In the genomic region with DNA sequence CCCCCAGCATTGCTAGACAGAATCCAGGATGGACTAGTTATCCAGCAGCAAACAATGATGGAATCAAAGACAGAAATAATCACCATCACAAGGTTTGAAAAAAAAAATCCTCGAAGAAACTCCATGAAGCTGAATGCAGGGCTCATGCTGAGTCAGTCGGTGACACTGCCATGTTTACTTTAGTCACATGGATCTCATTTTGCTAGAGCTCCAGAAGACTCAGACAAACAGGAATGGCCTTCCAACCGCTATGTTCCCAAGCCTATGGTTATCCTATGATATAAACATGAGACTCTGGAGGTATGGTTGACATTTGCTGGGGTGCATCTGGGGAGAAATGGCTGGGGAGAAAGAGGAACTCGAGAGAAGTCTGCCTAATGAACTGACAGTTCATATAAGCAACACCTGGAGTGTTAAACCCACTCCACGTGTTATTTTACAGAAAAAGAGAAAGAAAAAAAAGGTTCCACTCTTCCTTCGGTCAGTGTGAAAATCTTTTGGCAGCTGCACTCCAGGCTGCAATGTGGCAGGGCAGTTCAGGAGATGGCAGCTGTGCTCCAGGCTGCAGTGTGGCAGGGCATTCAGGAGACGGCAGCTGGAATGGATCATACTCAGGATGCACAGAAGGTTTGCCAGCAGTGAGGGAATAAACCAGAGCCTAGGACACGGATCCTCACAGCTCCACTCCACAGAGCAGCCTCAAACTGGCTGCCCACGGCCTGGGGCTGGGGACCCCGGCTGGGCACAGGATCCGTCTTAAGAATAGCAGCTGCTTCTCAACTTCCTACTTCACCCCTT, we compare ENCODE assay signal across 19 mouse cellular contexts. TPM values are rescaled to one million over a fixed set of nuclear protein-coding genes. Genes with fewer than 3 reads are reported as not detected.
DNase-seq lines count a peak whose midpoint lies in the region; ATAC-seq and TF ChIP-seq lines count a peak whose summit lies in the region.
"Had no signal": no experiment of that assay in that cellular context is flagged by ENCODE, and none has a peak within 500 bp of the region (broad histone marks: within the 10 kb centered on the region; RNA-seq: fewer than 3 reads in every experiment).

No protein-coding gene starts in this region.

- no peak overlapping the region for H3K4me2 ChIP-seq in lung, embryonic 15.5 days
- no peak overlapping the region for H3K4me2 ChIP-seq in limb, embryonic 15.5 days
- H3K4me2 ChIP-seq in stomach, embryonic 16.5 days (ENCODE audit: low read depth, low read length): no peak overlapping the region
- H3K4me2 ChIP-seq: forebrain, embryonic 12.5 days; neural tube, embryonic 12.5 days had no signal

- no peaks in the 10 kb centered on the region for H3K27me3 ChIP-seq in lung, embryonic 15.5 days
- no peaks in the 10 kb centered on the region for H3K27me3 ChIP-seq in limb, embryonic 15.5 days
- H3K27me3 ChIP-seq in stomach, embryonic 16.5 days (ENCODE audit: control insufficient read depth, insufficient read depth, low read length): no peaks in the 10 kb centered on the region
- H3K27me3 ChIP-seq: forebrain, embryonic 12.5 days; neural tube, embryonic 12.5 days had no signal

- no peak for DNase-seq in lung, adult 18-20 months
- no peak for DNase-seq in cerebellum, postnatal 10 days
- DNase-seq in gastrocnemius, adult 2 months: no peak
- DNase-seq in retina, postnatal 1 day: no peak
- DNase-seq: adrenal gland, adult 8-10 months; cerebellum, adult 2 months; gastrocnemius, postnatal 14 days; heart, postnatal 36 days; kidney, postnatal 10 days; right cerebral cortex, postnatal 4 days had no signal

- no peaks in the 10 kb centered on the region for H3K9me3 ChIP-seq in lung, embryonic 15.5 days
- no peaks in the 10 kb centered on the region for H3K9me3 ChIP-seq in limb, embryonic 15.5 days
- no peaks in the 10 kb centered on the region for H3K9me3 ChIP-seq in stomach, embryonic 16.5 days (replicated peaks; ENCODE audit: control insufficient read depth, low read length)
- H3K9me3 ChIP-seq: forebrain, embryonic 12.5 days; heart, embryonic 10.5 days; neural tube, embryonic 12.5 days had no signal

- WGBS in lung, embryonic 15.5 days: 29% methylated on average over 11 of the region's 11 CpGs
- 42% methylated on average over 11 of the region's 11 CpGs for WGBS in limb, embryonic 15.5 days
- WGBS in stomach, embryonic 16.5 days: 36% methylated on average over 11 of the region's 11 CpGs

- no peak overlapping the region for H3K9ac ChIP-seq in lung, embryonic 15.5 days
- H3K9ac ChIP-seq in limb, embryonic 15.5 days: no peak overlapping the region
- no peak overlapping the region for H3K9ac ChIP-seq in stomach, embryonic 16.5 days (ENCODE audit: low read length)
- H3K9ac ChIP-seq: forebrain, embryonic 12.5 days; liver, embryonic 14.5 days; neural tube, embryonic 12.5 days had no signal

- peaks cover 24% of the 10 kb centered on the region for H3K4me1 ChIP-seq in lung, embryonic 15.5 days
- H3K4me1 ChIP-seq in embryonic fibroblast, embryonic 13.5 days (ENCODE audit: control insufficient read depth, insufficient read depth, low read length): peaks cover 12% of the 10 kb centered on the region
- H3K4me1 ChIP-seq in limb, embryonic 15.5 days: no peaks in the 10 kb centered on the region; the same call in 1 of the 2 replicates
- peaks cover 8% of the 10 kb centered on the region for H3K4me1 ChIP-seq in stomach, embryonic 16.5 days (ENCODE audit: control insufficient read depth, insufficient read depth, low read length)
- H3K4me1 ChIP-seq: forebrain, embryonic 12.5 days; neural tube, embryonic 12.5 days had no signal

- intact Hi-C loops in gastrocnemius, adult 2 months (cut with DNase I): no loop called here

- no peak overlapping the region for H3K4me3 ChIP-seq in lung, embryonic 15.5 days
- H3K4me3 ChIP-seq in embryonic fibroblast, embryonic 13.5 days (ENCODE audit: insufficient read depth, low read length): no peak overlapping the region
- H3K4me3 ChIP-seq in limb, embryonic 15.5 days: no peak overlapping the region
- no peak overlapping the region for H3K4me3 ChIP-seq in stomach, embryonic 16.5 days (replicated peaks; ENCODE audit: low read length)
- H3K4me3 ChIP-seq in gastrocnemius, adult 2 months: no peak overlapping the region
- H3K4me3 ChIP-seq: forebrain, embryonic 12.5 days; heart, embryonic 10.5 days; neural tube, embryonic 12.5 days had no signal

- TF ChIP-seq CTCF in embryonic fibroblast, embryonic 13.5 days (IDR thresholded peaks at IDR 0.05; ENCODE audit: borderline replicate concordance, insufficient read depth, low read length): no peak; the same call in 1 of the 2 replicates
- no peak for TF ChIP-seq CTCF in gastrocnemius, adult 2 months (IDR thresholded peaks at IDR 0.05)

- H3K36me3 ChIP-seq in lung, embryonic 15.5 days: no peaks in the 10 kb centered on the region
- peaks cover 21% of the 10 kb centered on the region for H3K36me3 ChIP-seq in limb, embryonic 15.5 days
- no peaks in the 10 kb centered on the region for H3K36me3 ChIP-seq in stomach, embryonic 16.5 days (ENCODE audit: control insufficient read depth, insufficient read depth, low read length)

- ATAC-seq in lung, embryonic 15.5 days (ENCODE audit: borderline replicate concordance, extremely low read depth, low FRiP score, low TSS enrichment): peak; percentile 62; the same call in 1 of the 2 replicates
- no peak; the same call in 1 of the 2 replicates for ATAC-seq in limb, embryonic 15.5 days (ENCODE audit: insufficient number of reproducible peaks, low FRiP score, low TSS enrichment, low read depth)
- ATAC-seq in stomach, embryonic 16.5 days (ENCODE audit: insufficient read depth, low FRiP score): peak; percentile 53; the same call in 1 of the 2 replicates
- ATAC-seq: hindbrain, postnatal 0 days had no signal

- H3K27ac ChIP-seq in lung, embryonic 15.5 days: peak overlapping the region; percentile 7
- H3K27ac ChIP-seq in embryonic fibroblast, embryonic 13.5 days (ENCODE audit: insufficient read depth, low read length): peak overlapping the region; percentile 55; the same call in 1 of the 2 replicates
- H3K27ac ChIP-seq in limb, embryonic 15.5 days: 0 out of 2 replicates have a peak overlapping the region, but pooled peaks have one; percentile 48
- peak overlapping the region; percentile 62 for H3K27ac ChIP-seq in stomach, embryonic 16.5 days (ENCODE audit: low read length)
- no peak overlapping the region for H3K27ac ChIP-seq in gastrocnemius, adult 2 months
- H3K27ac ChIP-seq: forebrain, embryonic 12.5 days; heart, embryonic 10.5 days; hindbrain, postnatal 0 days; liver, embryonic 14.5 days; neural tube, embryonic 12.5 days had no signal

- no peak for TF ChIP-seq POLR2A in embryonic fibroblast, embryonic 13.5 days (IDR thresholded peaks at IDR 0.05; ENCODE audit: low read depth, low read length)

RNA-seq across cellular contexts. Expression of a gene that starts 46.9 kb away (rescaled TPM):
- polyA plus RNA-seq in lung, embryonic 15.5 days (2015; fragmentation: Nextera tagmentation; extraction: Ambion mirVana): 49.1 and 49.6 TPM in 2 replicates
- polyA plus RNA-seq in embryonic fibroblast, embryonic 13.5 days (2011; ENCODE audit: insufficient read length, low read depth, missing spikeins): 67.5 and 82.6 TPM in 2 replicates
- 51.0 and 59.4 TPM in 2 replicates for polyA plus RNA-seq in limb, embryonic 15.5 days (2015; fragmentation: Nextera tagmentation; extraction: Ambion mirVana)
- 47.8 and 55.3 TPM in 2 replicates for polyA plus RNA-seq in stomach, embryonic 16.5 days (2015; fragmentation: Nextera tagmentation; extraction: Ambion mirVana)
- 10 to 100 TPM; 13.2 to 21.8 TPM for total RNA-seq in gastrocnemius, adult 2 months (2021)
